Mouse (Mus musculus): ENCODE measurements around the gene Cpb2.

The Cpb2 gene

GRCm38 (mm10) chr14:75242087-75242486, at the start of gene Cpb2:
TSS of gene Cpb2 (plus strand) at chr14:75242287.
- in situ Hi-C loops (cut with MseI, MboI), result no loop called here

GRCm38 (mm10) chr14:75192427-75192826, 49.7 kb upstream of the Cpb2 start:
- in situ Hi-C loops (cut with MseI, MboI), result loop anchor here in 1 of 2 experiments (10.0 kb wide), 1 partner anchor 118 kb away; no protein-coding TSS in a partner anchor

GRCm38 (mm10) chr14:75192858-75193257, 49.2 kb upstream of the Cpb2 start:
- in situ Hi-C loops (cut with MseI, MboI), result loop anchor here in 1 of 2 experiments (10.0 kb wide), 1 partner anchor 118 kb away; no protein-coding TSS in a partner anchor

GRCm38 (mm10) chr14:75195530-75195929, 46.6 kb upstream of the Cpb2 start:
- in situ Hi-C loops (cut with MseI, MboI), result loop anchor here in 1 of 2 experiments (10.0 kb wide), 1 partner anchor 121 kb away; no protein-coding TSS in a partner anchor

- in situ Hi-C loops (cut with MseI, MboI), result loop anchor here in 1 of 2 experiments (10.0 kb wide), 1 partner anchor 122 kb away; no protein-coding TSS in a partner anchor
These were observed 45.1 kb upstream of the Cpb2 start for GRCm38 (mm10) chr14:75197027-75197426.

GRCm38 (mm10) chr14:75197660-75198059, 44.4 kb upstream of the Cpb2 start:
- in situ Hi-C loops (cut with MseI, MboI), result loop anchor here in 1 of 2 experiments (10.0 kb wide), 1 partner anchor 123 kb away; no protein-coding TSS in a partner anchor

GRCm38 (mm10) chr14:75205363-75206051, 36.6 kb upstream of the Cpb2 start:
- in situ Hi-C loops (cut with MseI, MboI), result no loop called here

GRCm38 (mm10) chr14:75206307-75206706, 35.8 kb upstream of the Cpb2 start:
- in situ Hi-C loops (cut with MseI, MboI), result no loop called here

GRCm38 (mm10) chr14:75208572-75209151, 33.4 kb upstream of the Cpb2 start:
- in situ Hi-C loops (cut with MseI, MboI), result no loop called here

GRCm38 (mm10) chr14:75213752-75214151, 28.3 kb upstream of the Cpb2 start:
- in situ Hi-C loops (cut with MseI, MboI), result no loop called here

- in situ Hi-C loops (cut with MseI, MboI), result no loop called here
These were observed 23.2 kb upstream of the Cpb2 start for GRCm38 (mm10) chr14:75218843-75219242.

GRCm38 (mm10) chr14:75219250-75219913, 22.7 kb upstream of the Cpb2 start:
- in situ Hi-C loops (cut with MseI, MboI), result no loop called here

GRCm38 (mm10) chr14:75222386-75222785, 19.7 kb upstream of the Cpb2 start:
- in situ Hi-C loops (cut with MseI, MboI), result no loop called here

GRCm38 (mm10) chr14:75227453-75228084, 14.5 kb upstream of the Cpb2 start:
- in situ Hi-C loops (cut with MseI, MboI), result no loop called here

GRCm38 (mm10) chr14:75229834-75230233, 12.3 kb upstream of the Cpb2 start:
- in situ Hi-C loops (cut with MseI, MboI), result no loop called here

GRCm38 (mm10) chr14:75233070-75233469, 9.0 kb upstream of the Cpb2 start:
- in situ Hi-C loops (cut with MseI, MboI), result no loop called here

- in situ Hi-C loops (cut with MseI, MboI), result no loop called here
These were observed 6.5 kb upstream of the Cpb2 start for GRCm38 (mm10) chr14:75235552-75235951.

GRCm38 (mm10) chr14:75235955-75236635, 6.0 kb upstream of the Cpb2 start:
- in situ Hi-C loops (cut with MseI, MboI), result no loop called here

GRCm38 (mm10) chr14:75236636-75237003, 5.5 kb upstream of the Cpb2 start:
- in situ Hi-C loops (cut with MseI, MboI), result no loop called here

- in situ Hi-C loops (cut with MseI, MboI), result no loop called here
These were observed 5.0 kb upstream of the Cpb2 start for GRCm38 (mm10) chr14:75237096-75237495.

- in situ Hi-C loops (cut with MseI, MboI), result no loop called here
These were observed 3.9 kb upstream of the Cpb2 start for GRCm38 (mm10) chr14:75238054-75238692.
